Mouse (Mus musculus) lung, adult 2 months (tissue): ENCODE measurements around the gene Irf9. TPM values are rescaled to one million over a fixed set of nuclear protein-coding genes. Genes with fewer than 3 reads are reported as not detected.
A peak's percentile ranks its signal among the peaks of the same experiment; 100 is the strongest.

Experiments used
- DNase-seq: peaks from one replicate; pipeline ENCODE4 v3.0.0; 2022
- H3K4me1 ChIP-seq: fragments of 200-500 bp; 2 replicates; pipeline ENCODE4 v1.6.1; 2011; ENCODE audit warnings: low read length; ENCODE audit not compliant: control insufficient read depth, insufficient read depth
- H3K4me3 ChIP-seq: fragments of 200-500 bp; replicated peaks from 2 replicates; pipeline ENCODE3; 2011; ENCODE audit warnings: low read depth, mild to moderate bottlenecking, control low read depth, low read length; ENCODE audit errors: extremely low read depth
- CTCF ChIP-seq: fragments of 200-500 bp; IDR thresholded peaks from 2 replicates; pipeline ENCODE4 v1.5.1; 2011; ENCODE audit warnings: mild to moderate bottlenecking, low read length, control low read depth; ENCODE audit not compliant: insufficient read depth
- POLR2A ChIP-seq: fragments of 200-500 bp; IDR thresholded peaks from 2 replicates; pipeline ENCODE4 v1.6.1; 2011; ENCODE audit warnings: low read depth, mild to moderate bottlenecking, control low read depth, low read length, borderline replicate concordance; ENCODE audit errors: extremely low read depth
- WGBS: fragments of 180-500 bp; shearing (Covaris S2); methylation state at CpG from one replicate; pipeline ENCODE4 v1.1.7; 2018; 5-methylcytosine and 5-hydroxymethylcytosine counted together
- polyA plus RNA-seq: library from polyadenylated mRNA; depleted of rRNA; stranded (reverse); fragments of >200 nt; gene quantifications from 2 replicates; pipeline ENCODE4 v1.2.3, GENCODE M21; 2012

The Irf9 gene
- polyA plus RNA-seq, 1 experiment: 82.6 TPM

DNA sequence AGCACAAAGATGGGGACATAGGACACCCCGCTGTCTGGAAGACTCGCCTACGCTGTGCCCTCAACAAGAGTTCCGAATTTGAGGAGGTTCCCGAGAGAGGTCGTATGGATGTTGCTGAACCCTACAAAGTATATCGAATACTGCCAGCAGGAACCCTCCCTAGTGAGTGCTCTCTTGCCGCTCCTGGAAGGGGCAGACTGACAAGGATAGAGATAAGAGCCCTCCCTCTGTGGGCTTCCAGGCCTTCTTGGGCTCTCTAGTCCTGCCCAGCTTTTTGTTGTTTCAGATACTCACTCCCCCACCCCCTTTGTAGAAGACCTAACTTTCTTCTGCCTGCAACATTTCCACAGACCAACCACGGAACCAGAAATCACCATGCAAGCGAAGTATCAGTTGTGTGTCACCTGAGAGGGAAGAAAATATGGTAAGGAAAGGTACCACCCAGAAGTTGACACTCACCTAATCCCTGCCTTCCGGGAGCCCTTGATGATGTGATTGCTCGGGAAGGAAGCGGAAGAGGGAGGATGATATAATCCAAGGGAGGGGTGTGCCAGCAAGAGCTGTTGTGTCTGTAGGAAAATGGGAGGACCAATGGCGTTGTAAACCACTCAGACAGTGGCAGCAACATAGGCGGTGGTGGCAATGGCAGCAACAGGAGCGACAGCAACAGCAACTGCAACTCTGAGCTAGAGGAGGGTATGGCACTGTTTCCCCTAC lies 2.5 kb downstream of the Irf9 start:
- TF ChIP-seq POLR2A: no peak
- no peak for TF ChIP-seq CTCF
- no peak for DNase-seq
- 83% methylated on average over 16 of the region's 16 CpGs for WGBS
- H3K4me3 ChIP-seq: no peak overlapping the region
- H3K4me1 ChIP-seq: peaks cover 9% of the 10 kb centered on the region

DNA sequence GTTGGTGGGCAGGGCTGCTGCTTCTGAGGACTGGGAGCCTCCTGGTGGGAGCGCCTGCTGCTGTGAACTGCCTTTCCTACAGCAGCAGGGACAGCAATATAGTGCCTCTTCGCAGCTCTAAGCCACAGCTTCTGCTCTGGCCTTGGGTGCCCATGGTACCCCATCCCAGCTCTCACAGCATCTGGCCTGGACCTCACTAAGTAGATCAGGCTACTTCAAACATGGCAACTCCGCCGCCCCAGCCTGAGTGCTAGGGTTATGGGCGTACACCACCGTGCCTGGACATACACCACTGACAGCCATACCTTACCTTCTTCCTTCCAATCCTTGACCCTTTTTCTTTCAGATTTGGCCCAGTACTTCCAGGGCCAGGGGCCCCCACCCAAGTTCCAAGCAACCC lies 5.0 kb downstream of the Irf9 start:
- H3K4me3 ChIP-seq: no peak overlapping the region
- 97% methylated on average over 6 of the region's 6 CpGs for WGBS
- TF ChIP-seq CTCF (no peak), POLR2A (no peak)
- DNase-seq: no peak
- peaks cover 9% of the 10 kb centered on the region for H3K4me1 ChIP-seq

DNA sequence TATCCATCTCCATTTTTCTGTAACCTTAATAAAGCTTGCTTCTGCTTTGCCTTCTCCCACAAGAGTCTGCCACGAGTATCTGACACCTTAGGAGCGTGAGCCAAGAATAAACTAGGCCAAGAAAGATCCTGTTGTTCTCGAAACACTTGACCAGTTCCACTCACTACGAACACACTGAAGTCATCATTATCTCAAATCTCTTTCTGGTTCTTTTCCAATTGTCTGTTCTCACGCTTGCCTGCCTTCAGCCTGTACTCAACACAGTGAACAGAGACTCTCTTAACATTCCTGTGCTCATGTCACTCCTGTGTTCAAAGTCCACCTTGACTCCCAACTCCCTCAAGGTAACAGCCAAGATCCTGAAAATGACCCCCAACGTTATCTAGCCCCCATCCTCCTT lies 10.0 kb downstream of the Irf9 start:
- Histone ChIP-seq H3K4me3 (no peak overlapping the region), H3K4me1 (no peaks in the 10 kb centered on the region)
- 52% methylated on average over 6 of the region's 6 CpGs for WGBS
- TF ChIP-seq CTCF: no peak
- TF ChIP-seq POLR2A: no peak
- DNase-seq: no peak

DNA sequence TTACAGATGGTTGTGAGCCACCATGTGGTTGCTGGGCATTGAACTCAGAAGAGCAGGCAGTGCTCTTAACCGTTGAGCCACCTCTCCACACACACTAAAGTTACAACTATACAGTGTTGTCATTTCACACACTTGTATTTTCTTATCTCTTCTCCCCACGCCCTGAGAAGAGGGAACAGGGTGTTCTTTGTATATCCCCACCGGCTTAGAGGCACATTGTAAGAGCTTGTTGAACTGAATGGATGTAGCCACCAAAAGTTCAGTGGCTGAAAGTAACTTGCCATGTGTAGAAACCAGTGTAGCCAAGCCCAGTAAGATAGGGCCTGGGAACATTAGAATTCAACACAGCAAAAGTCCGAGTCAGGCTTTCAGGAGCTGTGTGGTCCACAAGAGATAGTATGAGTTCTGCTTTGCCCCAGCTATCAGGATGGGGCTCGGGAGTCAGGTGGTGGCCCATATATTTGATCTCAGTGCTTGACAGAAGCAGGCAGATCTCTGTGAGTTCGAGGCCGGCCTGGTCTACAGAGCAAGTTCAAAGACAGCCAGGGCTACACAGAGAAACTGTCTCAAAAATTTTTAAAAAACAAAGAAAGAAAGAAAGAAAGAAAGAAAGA lies 11.3 kb downstream of the Irf9 start:
- no peak overlapping the region for H3K4me3 ChIP-seq
- TF ChIP-seq CTCF (no peak), POLR2A (no peak)
- DNase-seq: no peak
- WGBS: 75% methylated on average over 7 of the region's 7 CpGs
- H3K4me1 ChIP-seq: 0 out of 2 replicates have a peak, but pooled peaks cover 2% of the 10 kb centered on the region

DNA sequence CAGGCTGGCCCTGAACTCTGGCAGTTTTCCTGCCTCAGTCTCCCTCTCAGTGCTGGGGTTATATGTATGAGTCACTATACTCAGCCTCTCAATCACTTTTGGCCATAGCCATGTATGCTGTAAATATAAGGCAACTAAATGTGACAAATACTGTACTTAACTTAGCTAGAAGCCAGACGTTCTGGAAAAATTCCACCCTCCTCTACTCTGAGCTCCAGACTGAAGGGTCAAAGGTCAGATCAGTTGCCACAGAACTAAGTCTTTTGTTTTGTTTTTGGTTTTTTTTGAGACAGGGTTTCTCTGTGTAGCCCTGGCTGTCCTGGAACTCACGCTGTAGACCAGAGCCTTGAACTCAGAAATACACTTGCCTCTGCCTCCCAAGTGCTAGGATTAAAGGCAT lies 12.5 kb downstream of the Irf9 start:
- no peak overlapping the region for H3K4me3 ChIP-seq
- 0 out of 2 replicates have a peak, but pooled peaks cover 2% of the 10 kb centered on the region for H3K4me1 ChIP-seq
- DNase-seq: no peak
- WGBS: 45% methylated on average over 2 of the region's 2 CpGs
- TF ChIP-seq POLR2A (no peak), CTCF (no peak)

DNA sequence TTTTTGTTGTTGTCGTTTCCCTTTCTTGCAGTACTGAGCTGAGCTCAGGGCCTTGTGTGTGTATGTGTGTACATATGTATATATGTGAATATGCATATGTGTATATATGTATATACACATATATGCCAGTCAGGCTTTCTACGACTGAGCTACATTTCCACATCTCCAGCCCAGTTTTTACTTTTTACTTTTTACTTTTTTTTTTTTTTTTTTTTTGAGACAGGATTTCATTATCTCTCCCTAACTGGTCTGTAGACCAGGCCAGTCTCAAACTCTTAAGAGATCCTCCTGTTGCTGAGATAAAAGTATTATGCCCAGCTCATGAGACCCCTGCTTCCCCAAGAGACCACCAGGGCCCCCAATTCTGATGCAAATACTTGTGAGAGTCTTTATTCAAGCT lies 13.5 kb downstream of the Irf9 start:
- WGBS: 74% methylated on average over 2 of the region's 2 CpGs
- Histone ChIP-seq H3K4me1 (0 out of 2 replicates have a peak, but pooled peaks cover 2% of the 10 kb centered on the region), H3K4me3 (no peak overlapping the region)
- DNase-seq: no peak
- TF ChIP-seq CTCF (no peak), POLR2A (no peak)

DNA sequence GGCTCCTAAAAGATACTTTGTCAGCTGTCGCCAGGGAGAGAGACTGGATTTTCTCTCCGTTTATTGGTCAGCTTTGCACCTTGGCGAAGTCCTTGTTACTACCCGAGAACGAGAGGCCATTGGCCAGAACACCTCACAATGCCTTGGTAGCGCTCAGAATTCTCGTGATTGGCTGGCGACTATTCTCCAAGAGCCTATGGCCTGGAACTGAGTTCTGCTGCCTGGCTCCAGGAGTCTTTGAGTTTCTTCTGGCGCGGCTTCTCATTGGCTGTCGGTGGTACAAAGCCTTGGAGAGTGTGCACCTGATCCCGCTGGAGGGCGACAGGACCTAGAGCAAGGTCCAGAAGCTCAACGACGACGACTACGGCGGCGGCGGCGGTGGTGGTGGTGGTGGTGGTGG lies 14.5 kb downstream of the Irf9 start, which contains the start of gene Rec8:
Gene Rec8, plus strand, starts transcription at position 216 of the 400 bp plus-strand sequence.
- 0 out of 2 replicates have a peak, but pooled peaks cover 2% of the 10 kb centered on the region for H3K4me1 ChIP-seq
- no peak for DNase-seq
- H3K4me3 ChIP-seq: peak within 1 kb of the TSS; percentile 18
- WGBS: 23% methylated on average over 21 of the region's 21 CpGs
- no peak for TF ChIP-seq POLR2A
- TF ChIP-seq CTCF: 0 out of 2 replicates have a peak, but pooled peaks have one; percentile 11

DNA sequence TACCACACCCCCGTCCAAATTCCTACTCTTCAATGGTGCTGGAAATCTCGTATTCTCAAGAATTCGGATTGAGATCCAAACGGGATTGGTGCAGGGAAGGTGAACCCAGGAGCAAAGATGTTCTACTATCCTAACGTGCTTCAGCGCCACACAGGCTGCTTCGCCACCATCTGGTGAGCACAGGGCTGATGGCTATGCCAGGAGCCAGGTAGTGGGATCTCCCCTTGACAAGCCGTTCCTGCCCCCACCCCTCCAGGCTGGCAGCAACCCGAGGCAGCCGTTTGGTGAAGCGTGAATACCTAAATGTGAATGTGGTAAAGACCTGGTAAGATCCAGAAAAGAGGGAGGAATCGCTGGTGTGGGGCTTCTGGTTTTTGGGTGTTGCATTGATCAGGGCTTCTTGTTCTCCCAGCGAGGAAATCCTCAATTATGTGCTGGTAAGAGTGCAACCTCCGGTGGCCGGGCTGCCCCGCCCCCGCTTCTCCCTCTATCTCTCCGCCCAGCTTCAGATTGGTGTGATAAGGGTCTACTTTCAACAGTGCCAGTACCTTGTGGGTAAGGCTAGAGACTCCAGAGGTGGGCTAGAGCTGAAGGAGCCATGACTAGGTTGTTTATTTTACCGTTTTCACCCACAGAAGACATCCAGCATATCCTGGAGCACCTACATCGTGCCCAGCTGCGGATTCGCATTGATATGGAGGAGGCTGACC lies 15.3 kb downstream of the Irf9 start:
- Histone ChIP-seq H3K4me1 (0 out of 2 replicates have a peak, but pooled peaks cover 2% of the 10 kb centered on the region), H3K4me3 (peak overlapping the region; percentile 18)
- DNase-seq: no peak
- 31% methylated on average over 22 of the region's 22 CpGs for WGBS
- TF ChIP-seq POLR2A (no peak), CTCF (no peak)

DNA sequence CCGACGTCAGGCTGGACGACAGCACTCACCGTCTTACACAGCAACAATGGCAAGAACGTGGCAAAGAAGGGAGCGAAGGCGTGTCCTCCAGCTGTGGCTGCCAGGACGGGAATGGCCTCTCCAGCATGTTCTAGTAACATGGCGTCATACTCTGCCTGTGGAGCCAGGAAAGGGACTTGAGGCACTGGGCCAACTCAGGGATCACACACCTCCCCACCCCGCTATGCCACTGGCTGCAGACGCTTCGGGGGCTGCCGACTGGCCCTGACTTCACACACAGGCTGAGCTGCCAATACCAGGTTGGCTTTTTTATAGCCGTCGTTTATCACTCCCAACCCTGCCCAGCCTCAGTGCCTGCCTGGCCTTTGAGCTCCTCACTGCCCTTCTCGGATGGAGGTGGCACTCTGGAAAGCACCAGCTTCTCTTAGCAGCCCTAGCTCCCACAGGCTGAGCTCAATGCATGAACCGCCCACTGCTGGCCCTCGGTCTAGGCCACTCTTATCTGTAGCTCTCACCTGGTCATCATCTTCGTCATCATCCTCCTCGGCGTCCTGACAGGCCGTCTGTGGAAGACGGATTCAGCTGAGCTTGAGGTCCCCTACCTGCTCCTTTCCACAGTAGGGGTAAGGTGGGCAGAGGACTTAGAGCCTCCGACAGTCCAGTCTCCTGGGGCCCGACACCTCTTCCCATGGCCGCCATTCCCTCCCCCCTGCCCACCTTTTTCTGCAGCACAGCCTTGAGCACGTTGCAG lies 24.9 kb downstream of the Irf9 start:
- Histone ChIP-seq H3K4me3 (no peak overlapping the region), H3K4me1 (no peaks in the 10 kb centered on the region)
- TF ChIP-seq CTCF: no peak
- no peak for TF ChIP-seq POLR2A
- WGBS: 86% methylated on average over 27 of the region's 27 CpGs
- no peak for DNase-seq
